Mouse (Mus musculus) urinary bladder, postnatal 14 days (tissue): ENCODE results near the gene Ceacam20.
"Not testable (repeated sequence)": the region's sequence is repeated elsewhere in the genome, so short reads cannot be mapped to it uniquely, and the experiment has no call there.

ENCODE experiments used
- DNase-seq: peaks from one replicate; pipeline ENCODE4 v3.0.0; 2021; ENCODE audit warnings: low spot score

Gene Ceacam20

GRCm38 (mm10) chr7:19964985-19965579 lies at the start of gene Ceacam20:
TSS of gene Ceacam20 (plus strand) at chr7:19965412.
- no peak for DNase-seq

- DNase-seq: no peak
Measured at GRCm38 (mm10) chr7:19920166-19920505, 45.1 kb upstream of the Ceacam20 start.

- DNase-seq: peak; percentile 80
Measured at GRCm38 (mm10) chr7:19920506-19921261, 44.5 kb upstream of the Ceacam20 start, which contains the start of gene Pvr. TSS of gene Pvr (minus strand) at chr7:19921160.

- no peak for DNase-seq
Measured at GRCm38 (mm10) chr7:19923354-19923753, 41.9 kb upstream of the Ceacam20 start.

- no peak for DNase-seq
Measured at GRCm38 (mm10) chr7:19923797-19924196, 41.4 kb upstream of the Ceacam20 start.

GRCm38 (mm10) chr7:19925376-19925775 lies 39.8 kb upstream of the Ceacam20 start:
- no peak for DNase-seq

- no peak for DNase-seq
Measured at GRCm38 (mm10) chr7:19926849-19927480, 38.2 kb upstream of the Ceacam20 start.

GRCm38 (mm10) chr7:19928486-19928885 lies 36.7 kb upstream of the Ceacam20 start:
- no peak for DNase-seq

- DNase-seq: not testable (repeated sequence)
Measured at GRCm38 (mm10) chr7:19930481-19930880, 34.7 kb upstream of the Ceacam20 start.

- no peak for DNase-seq
Measured at GRCm38 (mm10) chr7:19932133-19932876, 32.9 kb upstream of the Ceacam20 start.

GRCm38 (mm10) chr7:19932877-19933809 lies 32.1 kb upstream of the Ceacam20 start:
- DNase-seq: peak; percentile 67

- no peak for DNase-seq
Measured at GRCm38 (mm10) chr7:19935171-19935751, 30.0 kb upstream of the Ceacam20 start.

- no peak for DNase-seq
Measured at GRCm38 (mm10) chr7:19935961-19936360, 29.3 kb upstream of the Ceacam20 start.

- DNase-seq: no peak
Measured at GRCm38 (mm10) chr7:19937229-19937821, 27.9 kb upstream of the Ceacam20 start.

GRCm38 (mm10) chr7:19939555-19940235 lies 25.5 kb upstream of the Ceacam20 start:
- peak; percentile 83 for DNase-seq

GRCm38 (mm10) chr7:19940256-19940655 lies 25.0 kb upstream of the Ceacam20 start:
- DNase-seq: no peak

GRCm38 (mm10) chr7:19944709-19945108 lies 20.5 kb upstream of the Ceacam20 start:
- no peak for DNase-seq

GRCm38 (mm10) chr7:19945201-19945600 lies 20.0 kb upstream of the Ceacam20 start:
- DNase-seq: no peak

GRCm38 (mm10) chr7:19945821-19946515 lies 19.2 kb upstream of the Ceacam20 start:
- no peak for DNase-seq
